Mouse (Mus musculus): ENCODE results near the gene Dll1. TPM values are rescaled to one million over a fixed set of nuclear protein-coding genes. Genes with fewer than 3 reads are reported as not detected.

Dll1 gene
- total RNA-seq, 2 experiments from 2014 or later, result 2.2 to 4.7 TPM

- DNase-seq (ENCODE audit: low spot score), result no peak
Measured at GRCm38 (mm10) chr17:15379741-15380526, 3.3 kb upstream of the Dll1 start.

GRCm38 (mm10) chr17:15378413-15379109 lies 1.9 kb upstream of the Dll1 start:
- DNase-seq (ENCODE audit: low spot score), result no peak

DNA sequence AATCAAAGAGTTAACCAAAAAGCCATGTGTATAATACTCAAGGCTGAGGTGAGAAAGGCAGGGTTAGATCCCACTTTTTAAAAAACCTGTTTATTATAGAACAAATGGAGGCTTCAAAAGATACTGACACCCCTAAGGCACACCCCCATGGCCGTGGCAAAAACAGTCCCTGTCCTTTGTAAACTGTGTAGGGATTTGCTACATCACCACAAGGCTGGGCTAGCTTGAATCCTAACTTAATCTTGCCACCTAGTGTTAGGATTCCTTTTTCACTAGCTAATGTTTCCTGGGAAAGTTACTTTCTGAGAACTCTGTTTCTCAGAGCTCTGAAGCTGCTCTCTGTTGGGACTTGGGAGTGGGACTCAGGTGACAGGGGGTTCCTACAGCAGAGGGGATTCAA lies 1.2 kb upstream of the Dll1 start:
- peak; percentile 56 for DNase-seq (ENCODE audit: low spot score)

- peak; percentile 55 for DNase-seq (ENCODE audit: low spot score)
Measured at GRCm38 (mm10) chr17:15375701-15376493, 775 bp downstream of the Dll1 start.

DNA sequence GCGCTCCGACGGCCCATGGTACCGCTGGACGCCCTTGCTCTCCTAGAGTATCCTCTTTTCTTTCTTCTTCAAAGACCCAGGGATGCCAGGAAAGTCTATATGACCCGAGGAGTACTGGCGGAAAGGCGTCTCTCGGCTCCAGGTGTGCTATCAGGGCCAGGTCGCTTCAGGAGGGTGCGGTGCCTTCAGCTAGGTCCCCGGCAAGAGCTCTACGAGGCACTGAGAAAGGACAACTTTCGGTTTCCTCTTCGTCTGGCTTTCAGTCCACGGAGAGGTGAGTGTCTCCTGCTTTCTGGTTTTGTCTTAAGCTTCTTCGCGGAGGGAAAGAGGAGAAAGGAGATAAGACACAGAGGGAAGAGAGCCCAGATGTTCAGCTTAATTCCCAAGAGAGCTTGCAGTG lies 1.4 kb downstream of the Dll1 start:
- DNase-seq (ENCODE audit: low spot score), result no peak

GRCm38 (mm10) chr17:15374321-15375141 lies 2.1 kb downstream of the Dll1 start:
- DNase-seq (ENCODE audit: low spot score), result no peak

GRCm38 (mm10) chr17:15372931-15373652 lies 3.6 kb downstream of the Dll1 start:
- no peak for DNase-seq (ENCODE audit: low spot score)

GRCm38 (mm10) chr17:15371967-15372835 lies 4.5 kb downstream of the Dll1 start:
- no peak for DNase-seq (ENCODE audit: low spot score)

- DNase-seq (ENCODE audit: low spot score), result no peak
Measured at GRCm38 (mm10) chr17:15370401-15370800, 6.3 kb downstream of the Dll1 start.

DNA sequence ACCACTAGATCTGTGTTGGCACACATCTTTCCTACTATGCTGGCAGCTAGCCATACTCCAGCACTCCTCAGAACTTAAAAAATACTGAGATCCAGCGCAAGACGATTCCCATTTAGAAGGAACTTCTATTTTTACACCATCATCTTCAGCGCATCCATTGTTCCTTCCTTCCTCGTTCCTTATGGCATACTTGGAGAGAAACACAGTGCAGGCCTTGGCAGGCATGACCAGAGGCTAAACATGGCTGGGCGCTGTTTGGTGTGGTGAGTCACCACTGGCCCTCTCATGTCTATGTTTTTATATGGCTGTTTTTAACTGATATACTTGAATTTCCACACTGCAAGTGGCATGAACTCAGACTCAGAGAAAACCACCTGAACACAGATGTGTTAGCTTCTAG lies 11.0 kb downstream of the Dll1 start:
- peak; percentile 26 for DNase-seq (ENCODE audit: low spot score)

DNA sequence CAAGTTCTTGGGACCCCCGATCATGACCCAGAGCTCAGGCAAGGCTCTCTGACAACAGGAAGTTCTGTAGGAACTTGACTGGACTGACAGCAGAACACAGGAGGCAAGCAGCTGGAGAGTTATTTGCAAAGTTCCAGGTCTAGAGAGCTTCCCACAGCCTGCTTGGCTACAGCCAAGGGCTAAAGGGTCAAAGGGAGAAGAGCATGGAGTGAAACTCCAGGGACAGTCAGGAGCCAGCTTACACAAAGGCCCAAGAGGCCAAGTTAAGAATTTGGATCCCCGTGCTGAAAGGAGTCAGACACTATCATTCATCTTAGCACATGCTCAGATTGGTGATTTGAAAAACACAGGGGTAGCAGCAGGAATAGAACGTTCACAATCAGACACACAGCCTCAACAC lies 13.0 kb downstream of the Dll1 start:
- no peak for DNase-seq (ENCODE audit: low spot score)

- DNase-seq (ENCODE audit: low spot score), result no peak
Measured at GRCm38 (mm10) chr17:15357071-15357470, 19.6 kb downstream of the Dll1 start.

GRCm38 (mm10) chr17:15356526-15356925 lies 20.1 kb downstream of the Dll1 start:
- no peak for DNase-seq (ENCODE audit: low spot score)

DNA sequence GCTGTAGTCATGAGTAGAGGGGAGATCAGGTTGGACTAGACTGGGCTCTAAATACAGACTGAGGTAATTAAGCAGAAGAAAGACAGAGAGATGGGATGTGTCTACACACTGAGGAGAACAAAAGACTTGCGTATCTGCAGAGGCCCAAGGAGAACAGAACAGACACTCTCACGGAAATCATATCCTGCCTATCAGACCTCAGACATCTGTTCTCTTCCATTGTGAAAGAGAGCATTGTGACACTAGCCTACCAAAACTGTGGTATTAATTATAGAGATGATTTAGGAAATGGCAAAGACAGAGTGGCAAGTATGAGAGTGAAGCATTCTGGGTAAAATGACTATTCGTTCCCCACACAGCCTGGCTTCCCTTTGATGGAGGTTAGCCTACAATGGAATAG lies 21.6 kb downstream of the Dll1 start:
- DNase-seq (ENCODE audit: low spot score), result no peak

DNA sequence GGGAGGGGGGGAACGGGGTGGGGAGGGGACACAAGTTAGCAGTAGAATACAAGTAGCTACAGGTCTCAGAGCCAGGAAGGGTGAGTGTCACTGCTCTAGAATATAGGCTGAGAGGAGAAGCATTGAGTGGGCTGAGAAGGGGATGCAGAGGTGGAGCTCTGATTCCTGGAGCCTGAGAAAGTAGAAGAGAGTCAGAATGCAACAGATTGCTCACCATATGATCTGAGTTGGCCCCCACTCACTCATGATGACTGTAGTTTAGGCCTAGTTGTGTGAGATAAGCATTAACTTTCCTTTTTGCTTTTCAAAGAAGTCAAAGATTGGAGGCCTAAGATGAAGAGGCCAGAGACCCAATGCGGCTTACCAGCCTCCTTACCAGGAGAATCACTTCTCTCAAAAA lies 22.7 kb downstream of the Dll1 start:
- no peak for DNase-seq (ENCODE audit: low spot score)

- no peak for DNase-seq (ENCODE audit: low spot score)
Measured at GRCm38 (mm10) chr17:15352869-15353610, 23.6 kb downstream of the Dll1 start.

- no peak for DNase-seq (ENCODE audit: low spot score)
Measured at GRCm38 (mm10) chr17:15350152-15350551, 26.5 kb downstream of the Dll1 start.

- DNase-seq (ENCODE audit: low spot score), result no peak
Measured at GRCm38 (mm10) chr17:15343071-15343822, 33.4 kb downstream of the Dll1 start.

Measured in gastrocnemius, adult 18-20 months (tissue).